Mouse (Mus musculus) ES-Bruce4 (cell line): ENCODE measurements around the gene Morf4l1.

Source experiments
- CTCF ChIP-seq: IDR thresholded peaks from one replicate; pipeline ENCODE4 v1.8.1; 2011; ENCODE audit warnings: low read depth, low read length
- POLR2A ChIP-seq: IDR thresholded peaks from one replicate; pipeline ENCODE4 v1.8.1; 2011; ENCODE audit warnings: low read length; ENCODE audit not compliant: insufficient read depth

- TF ChIP-seq CTCF (no peak), POLR2A (no peak)
Observed at GRCm38 (mm10) chr9:90082992-90083391, 31.6 kb downstream of the Morf4l1 start.
